Mouse (Mus musculus) forelimb bud, embryonic 11.5 days (tissue): ENCODE results near the gene Sdhc.
A peak's percentile ranks its signal among the peaks of the same experiment; 100 is the strongest.

Experiments used
- DNase-seq: peaks from one replicate; pipeline ENCODE4 v3.0.0-alpha.2; 2012; ENCODE audit warnings: low read depth, low spot score

Sdhc gene

GRCm38 (mm10) chr1:171149974-171150760 is at the start of gene Sdhc, which contains the start of gene Mpz:
Sdhc (minus strand) TSS chr1:171150603.
Mpz (plus strand) TSS chr1:171150711.
- peak; percentile 93 for DNase-seq

- DNase-seq, result no peak
Measured at GRCm38 (mm10) chr1:171199532-171199931, 49.1 kb upstream of the Sdhc start.

- DNase-seq, result peak; percentile 54
Measured at GRCm38 (mm10) chr1:171195887-171196397, 45.5 kb upstream of the Sdhc start, which contains the start of gene Pcp4l1. Pcp4l1 (minus strand) TSS chr1:171196268.

- no peak for DNase-seq
Measured at GRCm38 (mm10) chr1:171195046-171195822, 44.8 kb upstream of the Sdhc start.

GRCm38 (mm10) chr1:171193911-171194830 is 43.8 kb upstream of the Sdhc start:
- no peak for DNase-seq

GRCm38 (mm10) chr1:171193093-171193840 is 42.9 kb upstream of the Sdhc start:
- no peak for DNase-seq

- no peak for DNase-seq
Measured at GRCm38 (mm10) chr1:171192283-171192682, 41.9 kb upstream of the Sdhc start.

- DNase-seq, result no peak
Measured at GRCm38 (mm10) chr1:171190832-171191231, 40.4 kb upstream of the Sdhc start.

GRCm38 (mm10) chr1:171189476-171190114 is 39.2 kb upstream of the Sdhc start:
- DNase-seq, result no peak

GRCm38 (mm10) chr1:171189046-171189445 is 38.6 kb upstream of the Sdhc start:
- DNase-seq, result no peak

GRCm38 (mm10) chr1:171187851-171188700 is 37.7 kb upstream of the Sdhc start:
- DNase-seq, result no peak

- DNase-seq, result no peak
Measured at GRCm38 (mm10) chr1:171185655-171186054, 35.3 kb upstream of the Sdhc start.

GRCm38 (mm10) chr1:171184314-171184713 is 33.9 kb upstream of the Sdhc start:
- no peak for DNase-seq

GRCm38 (mm10) chr1:171183620-171184019 is 33.2 kb upstream of the Sdhc start:
- DNase-seq, result no peak

- no peak for DNase-seq
Measured at GRCm38 (mm10) chr1:171183025-171183424, 32.6 kb upstream of the Sdhc start.

- no peak for DNase-seq
Measured at GRCm38 (mm10) chr1:171179487-171180171, 29.2 kb upstream of the Sdhc start.

- no peak for DNase-seq
Measured at GRCm38 (mm10) chr1:171172779-171173178, 22.4 kb upstream of the Sdhc start.

- DNase-seq, result no peak
Measured at GRCm38 (mm10) chr1:171171138-171171537, 20.7 kb upstream of the Sdhc start.

GRCm38 (mm10) chr1:171169913-171170312 is 19.5 kb upstream of the Sdhc start:
- no peak for DNase-seq
